1 mouse cellular context compared by ENCODE assay signal in genomic region chr10:80570419-80570818, GRCm38 (mm10).
TF ChIP-seq lines count a peak whose summit lies in the region.

No protein-coding gene starts in this region.

TF ChIP-seq in MEL, 35 proteins besides CTCF, POLR2A, EP300 and RAD21:
- TF ChIP-seq MAFK (IDR thresholded peaks at IDR 0.05; ENCODE audit: borderline replicate concordance, low read depth, low read length), result no peak
- no peak for TF ChIP-seq SMC3 (IDR thresholded peaks at IDR 0.05; ENCODE audit: low read depth, low read length)
- 0 out of 2 replicates have a peak, but pooled peaks have one; percentile 18 for TF ChIP-seq MAZ (IDR thresholded peaks at IDR 0.05; ENCODE audit: low read depth, low read length)
- TF ChIP-seq RCOR1 (IDR thresholded peaks at IDR 0.05; ENCODE audit: low read depth, low read length), result no peak
- no peak for TF ChIP-seq KAT2A (conservative IDR thresholded peaks at IDR 0.05; ENCODE audit: low read depth, low read length)
- TF ChIP-seq MEF2A (IDR thresholded peaks at IDR 0.05; ENCODE audit: extremely low read depth, insufficient replicate concordance, low read depth, low read length, poor library complexity, severe bottlenecking), result no peak
- TF ChIP-seq JUND (IDR thresholded peaks at IDR 0.05; ENCODE audit: low read depth, low read length), result no peak
- TF ChIP-seq ELF1 (IDR thresholded peaks at IDR 0.05; ENCODE audit: low read depth, low read length), result no peak
TF ChIP-seq in MEL: peak in this region for 1.
